Mouse (Mus musculus): Measurements from ENCODE around the gene Nfia. TPM values are rescaled to one million over a fixed set of nuclear protein-coding genes. Genes with fewer than 3 reads are reported as not detected.

Nfia gene
- polyA plus RNA-seq, 1 experiment from 2014 or later, result 15.9 TPM

DNA sequence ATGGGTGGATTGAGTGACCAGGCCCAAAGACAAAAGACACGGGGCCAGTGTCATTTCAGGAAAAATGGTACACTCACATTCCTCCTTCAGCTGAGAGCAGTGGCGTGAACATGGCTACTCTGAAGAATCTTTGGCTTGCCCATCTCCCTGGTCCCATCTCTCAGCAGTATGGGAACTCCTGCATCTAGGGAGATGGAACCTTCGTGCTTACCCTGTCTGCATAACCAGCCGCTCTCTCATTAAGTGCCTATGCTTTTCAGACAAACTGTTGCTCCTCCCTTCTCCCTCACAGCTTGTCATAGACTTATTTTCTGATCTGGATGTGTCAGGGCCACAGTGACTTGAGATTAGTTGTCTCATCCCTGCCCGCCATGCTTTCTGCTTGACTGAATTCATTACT lies 174.9 kb downstream of the Nfia start:
- Histone ChIP-seq H3K36me3 (ENCODE audit: control insufficient read depth, insufficient read depth) (no peaks in the 10 kb centered on the region), H3K4me2 (replicated peaks; ENCODE audit: low read depth) (no peak overlapping the region), H3K9me3 (ENCODE audit: control insufficient read depth) (no peaks in the 10 kb centered on the region), H3K9ac (ENCODE audit: low read depth, low read length) (no peak overlapping the region), H3K27me3 (replicated peaks; ENCODE audit: control insufficient read depth, insufficient read depth, low read length) (no peaks in the 10 kb centered on the region), H3K27ac (ENCODE audit: low read depth, low read length) (no peak overlapping the region), H3K4me1 (replicated peaks; ENCODE audit: control insufficient read depth, insufficient read depth, low read length) (no peaks in the 10 kb centered on the region), H3K4me3 (ENCODE audit: low read depth, low read length) (no peak overlapping the region)
- TF ChIP-seq CTCF (IDR thresholded peaks at IDR 0.05; ENCODE audit: low read depth), result no peak
- no peak for ATAC-seq
- whole genome bisulfite sequencing, result 96% methylated on average over 5 of the region's 5 CpGs

DNA sequence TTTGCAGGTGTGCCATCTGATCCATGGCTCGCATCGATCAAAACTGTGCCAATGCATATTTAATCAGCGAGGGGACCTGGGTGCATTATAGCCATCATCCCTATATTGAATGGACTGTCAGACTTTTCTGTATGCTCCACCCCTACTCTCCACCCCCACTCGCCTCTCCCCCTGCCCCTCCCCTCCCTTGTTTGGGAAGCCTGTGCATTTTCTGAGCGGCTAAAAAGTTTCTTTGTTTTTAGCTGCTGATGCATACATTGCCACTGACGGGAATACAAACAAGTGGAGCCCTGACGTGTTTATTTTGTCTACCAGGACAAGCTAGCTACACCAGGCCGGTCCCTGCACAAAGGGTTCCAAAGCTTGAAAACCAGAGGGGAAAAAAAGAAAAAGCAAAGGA lies 175.7 kb downstream of the Nfia start:
- H3K4me3 ChIP-seq (ENCODE audit: low read depth, low read length), result no peak overlapping the region
- 50% methylated on average over 8 of the region's 8 CpGs for WGBS
- no peaks in the 10 kb centered on the region for H3K4me1 ChIP-seq (replicated peaks; ENCODE audit: control insufficient read depth, insufficient read depth, low read length)
- no peak overlapping the region for H3K4me2 ChIP-seq (replicated peaks; ENCODE audit: low read depth)
- no peaks in the 10 kb centered on the region for H3K9me3 ChIP-seq (ENCODE audit: control insufficient read depth)
- TF ChIP-seq CTCF (IDR thresholded peaks at IDR 0.05; ENCODE audit: low read depth), result no peak
- no peaks in the 10 kb centered on the region for H3K27me3 ChIP-seq (replicated peaks; ENCODE audit: control insufficient read depth, insufficient read depth, low read length)
- no peak for ATAC-seq
- no peak overlapping the region for H3K9ac ChIP-seq (ENCODE audit: low read depth, low read length)
- no peaks in the 10 kb centered on the region for H3K36me3 ChIP-seq (ENCODE audit: control insufficient read depth, insufficient read depth)
- no peak overlapping the region for H3K27ac ChIP-seq (ENCODE audit: low read depth, low read length)

DNA sequence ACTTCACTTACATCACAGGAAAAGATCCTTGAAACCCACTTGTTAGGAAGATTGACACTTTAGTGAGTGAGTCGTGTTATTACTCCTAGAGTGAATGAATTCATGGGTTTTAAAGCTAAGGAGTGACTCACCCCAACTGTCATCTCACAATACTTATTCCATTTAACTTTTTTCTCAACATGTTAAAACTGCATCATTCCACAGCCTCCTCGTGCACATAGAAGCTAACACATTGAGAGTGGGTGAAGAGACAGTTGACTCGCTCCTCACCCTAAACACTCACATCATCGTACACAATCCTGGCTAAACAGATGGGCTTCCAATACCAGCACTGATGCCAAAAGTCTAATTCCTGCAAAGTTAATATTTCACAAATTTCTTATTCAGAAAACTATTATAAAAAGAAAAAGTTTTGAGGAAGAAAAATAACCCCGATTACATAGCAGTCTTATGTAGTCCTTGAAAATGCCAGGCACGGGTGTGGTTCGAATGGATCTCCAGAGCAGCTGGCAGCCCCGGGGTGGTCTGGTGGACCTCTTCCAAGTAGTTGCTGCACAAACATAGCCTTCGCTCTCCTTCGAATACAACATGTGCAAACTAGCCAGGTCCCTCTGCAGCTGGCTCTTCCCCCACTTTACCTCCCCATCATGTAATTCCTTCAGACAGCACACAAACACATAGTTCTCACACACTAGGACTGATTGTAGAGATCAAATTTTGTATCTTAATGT lies 178.0 kb downstream of the Nfia start:
- no peaks in the 10 kb centered on the region for H3K4me1 ChIP-seq (replicated peaks; ENCODE audit: control insufficient read depth, insufficient read depth, low read length)
- 64% methylated on average over 10 of the region's 10 CpGs for WGBS
- no peak for TF ChIP-seq CTCF (IDR thresholded peaks at IDR 0.05; ENCODE audit: low read depth)
- H3K9ac ChIP-seq (ENCODE audit: low read depth, low read length), result no peak overlapping the region
- H3K36me3 ChIP-seq (ENCODE audit: control insufficient read depth, insufficient read depth), result no peaks in the 10 kb centered on the region
- no peak overlapping the region for H3K27ac ChIP-seq (ENCODE audit: low read depth, low read length)
- no peak overlapping the region for H3K4me2 ChIP-seq (replicated peaks; ENCODE audit: low read depth)
- no peak overlapping the region for H3K4me3 ChIP-seq (ENCODE audit: low read depth, low read length)
- ATAC-seq, result no peak
- no peaks in the 10 kb centered on the region for H3K9me3 ChIP-seq (ENCODE audit: control insufficient read depth)
- H3K27me3 ChIP-seq (replicated peaks; ENCODE audit: control insufficient read depth, insufficient read depth, low read length), result no peaks in the 10 kb centered on the region

DNA sequence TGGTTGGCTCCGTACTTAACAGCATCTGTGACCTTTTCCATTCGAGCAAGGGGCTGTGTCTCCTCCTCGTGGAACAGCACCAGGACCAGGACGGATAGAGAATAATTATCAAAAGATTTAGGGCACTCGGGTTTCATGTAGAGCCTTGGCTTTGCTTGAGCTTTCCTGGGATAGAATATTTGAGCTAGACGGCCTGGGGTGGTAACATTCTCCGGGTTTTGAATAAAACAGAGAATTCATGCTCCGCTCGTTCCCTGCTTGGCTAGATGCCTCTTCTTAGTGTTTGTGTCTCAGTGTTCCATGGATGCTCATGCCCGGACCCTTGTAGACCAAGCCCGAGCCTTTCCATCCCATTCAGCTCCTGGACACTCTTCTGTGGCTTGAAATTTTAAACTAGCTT lies 181.4 kb downstream of the Nfia start:
- Histone ChIP-seq H3K4me2 (replicated peaks; ENCODE audit: low read depth) (no peak overlapping the region), H3K9me3 (ENCODE audit: control insufficient read depth) (no peaks in the 10 kb centered on the region), H3K4me3 (ENCODE audit: low read depth, low read length) (no peak overlapping the region), H3K36me3 (ENCODE audit: control insufficient read depth, insufficient read depth) (no peaks in the 10 kb centered on the region), H3K9ac (ENCODE audit: low read depth, low read length) (no peak overlapping the region), H3K27me3 (replicated peaks; ENCODE audit: control insufficient read depth, insufficient read depth, low read length) (no peaks in the 10 kb centered on the region), H3K27ac (ENCODE audit: low read depth, low read length) (no peak overlapping the region), H3K4me1 (replicated peaks; ENCODE audit: control insufficient read depth, insufficient read depth, low read length) (no peaks in the 10 kb centered on the region)
- no peak for ATAC-seq
- no peak for TF ChIP-seq CTCF (IDR thresholded peaks at IDR 0.05; ENCODE audit: low read depth)
- WGBS, result 75% methylated on average over 11 of the region's 11 CpGs

DNA sequence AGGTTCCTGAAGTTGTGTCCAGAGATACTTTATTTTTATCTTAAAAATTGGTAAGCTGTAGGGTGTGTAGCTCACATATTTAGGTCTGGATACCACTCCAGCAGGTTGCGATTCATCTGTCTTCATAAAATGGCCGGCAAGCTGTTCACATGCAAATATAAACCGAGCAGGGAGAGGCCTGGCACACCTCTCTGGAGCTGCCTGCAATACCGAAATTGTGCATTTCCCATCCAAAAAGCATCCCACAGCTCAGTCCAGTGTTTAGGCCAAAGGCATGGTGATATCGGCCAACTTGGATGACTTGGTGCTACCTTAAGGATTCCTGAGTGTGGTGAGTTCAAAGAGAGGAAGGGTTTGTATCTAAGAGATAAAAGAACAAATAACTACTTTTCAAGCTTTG lies 185.6 kb downstream of the Nfia start:
- Histone ChIP-seq H3K4me2 (replicated peaks; ENCODE audit: low read depth) (no peak overlapping the region), H3K36me3 (ENCODE audit: control insufficient read depth, insufficient read depth) (no peaks in the 10 kb centered on the region), H3K27me3 (replicated peaks; ENCODE audit: control insufficient read depth, insufficient read depth, low read length) (no peaks in the 10 kb centered on the region), H3K9me3 (ENCODE audit: control insufficient read depth) (no peaks in the 10 kb centered on the region), H3K27ac (ENCODE audit: low read depth, low read length) (no peak overlapping the region), H3K4me1 (replicated peaks; ENCODE audit: control insufficient read depth, insufficient read depth, low read length) (no peaks in the 10 kb centered on the region), H3K9ac (ENCODE audit: low read depth, low read length) (no peak overlapping the region), H3K4me3 (ENCODE audit: low read depth, low read length) (no peak overlapping the region)
- no peak for TF ChIP-seq CTCF (IDR thresholded peaks at IDR 0.05; ENCODE audit: low read depth)
- no peak for ATAC-seq
- WGBS, result 86% methylated on average over 5 of the region's 5 CpGs

DNA sequence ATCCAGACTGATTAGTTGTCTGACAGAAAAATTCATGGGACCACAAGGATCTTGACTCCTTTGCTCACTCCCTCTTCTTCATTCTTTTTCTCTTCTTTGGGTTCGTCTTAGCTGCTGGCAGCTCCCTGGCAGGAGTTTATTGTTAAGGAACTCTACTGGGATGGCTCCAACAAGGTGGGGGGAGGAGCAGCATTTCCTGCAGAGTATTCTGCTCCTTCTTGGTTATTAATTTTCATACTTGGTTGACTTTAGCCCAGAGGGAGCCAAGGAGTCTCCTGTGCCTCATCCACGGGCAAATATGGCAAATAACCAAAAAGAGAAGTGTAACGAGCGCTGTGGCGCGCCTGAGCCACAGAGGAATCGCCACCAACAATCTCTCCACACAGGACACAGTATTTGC lies 190.3 kb downstream of the Nfia start:
- no peak for ATAC-seq
- no peak for TF ChIP-seq CTCF (IDR thresholded peaks at IDR 0.05; ENCODE audit: low read depth)
- no peaks in the 10 kb centered on the region for H3K9me3 ChIP-seq (ENCODE audit: control insufficient read depth)
- no peak overlapping the region for H3K27ac ChIP-seq (ENCODE audit: low read depth, low read length)
- H3K27me3 ChIP-seq (replicated peaks; ENCODE audit: control insufficient read depth, insufficient read depth, low read length), result no peaks in the 10 kb centered on the region
- no peak overlapping the region for H3K4me3 ChIP-seq (ENCODE audit: low read depth, low read length)
- no peaks in the 10 kb centered on the region for H3K36me3 ChIP-seq (ENCODE audit: control insufficient read depth, insufficient read depth)
- H3K9ac ChIP-seq (ENCODE audit: low read depth, low read length), result no peak overlapping the region
- H3K4me1 ChIP-seq (replicated peaks; ENCODE audit: control insufficient read depth, insufficient read depth, low read length), result no peaks in the 10 kb centered on the region
- no peak overlapping the region for H3K4me2 ChIP-seq (replicated peaks; ENCODE audit: low read depth)
- WGBS, result 87% methylated on average over 7 of the region's 7 CpGs

Data from intestine, postnatal 0 days (tissue).